Mouse (Mus musculus): ENCODE results near the gene Zfp36l2. TPM values are rescaled to one million over a fixed set of nuclear protein-coding genes. Genes with fewer than 3 reads are reported as not detected.
"Not testable (repeated sequence)": the region's sequence is repeated elsewhere in the genome, so short reads cannot be mapped to it uniquely, and the experiment has no call there.

Gene Zfp36l2
- polyA plus RNA-seq, 1 experiment from 2014 or later, result 35.1 TPM

DNA sequence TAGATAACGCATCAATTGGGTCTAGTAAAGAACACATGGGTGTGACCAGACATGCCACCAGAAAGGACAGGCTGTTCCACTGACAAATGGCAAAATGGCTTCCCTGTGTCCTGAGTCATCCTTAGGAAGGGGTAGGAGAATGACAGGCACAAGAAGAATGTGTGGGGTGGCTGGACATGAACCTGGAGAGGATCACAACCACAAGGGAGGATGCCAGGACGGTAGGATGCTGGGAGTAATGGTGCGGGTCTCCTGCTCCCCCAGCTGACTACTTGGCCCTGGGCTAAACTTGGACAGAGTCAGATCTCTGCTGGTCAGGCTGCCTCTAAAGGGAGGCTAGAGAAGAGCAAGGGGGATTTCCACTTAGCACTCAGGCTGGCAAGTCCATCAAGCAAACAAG is 8.1 kb upstream of the Zfp36l2 start:
- DNase-seq (ENCODE audit: low spot score), result no peak

DNA sequence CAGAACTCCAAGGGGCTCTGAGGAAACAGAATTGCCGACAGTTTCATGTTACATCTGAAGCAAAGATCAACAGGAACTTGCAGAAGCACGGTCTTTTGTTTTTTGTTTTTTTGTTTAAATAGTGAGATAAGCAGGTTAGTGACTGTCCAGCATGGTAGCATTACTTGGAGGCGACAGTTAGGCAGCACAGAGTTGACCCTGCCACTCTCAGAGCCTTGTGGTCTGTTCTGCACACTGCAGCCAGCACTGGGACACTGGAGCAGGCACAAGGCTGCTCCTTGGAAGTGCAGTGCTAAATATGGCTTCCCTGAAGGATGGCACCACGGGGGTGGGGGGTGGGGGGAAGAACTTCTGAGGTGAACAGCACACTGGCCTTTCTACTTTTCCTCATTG is 7.3 kb upstream of the Zfp36l2 start:
- no peak for DNase-seq (ENCODE audit: low spot score)

DNA sequence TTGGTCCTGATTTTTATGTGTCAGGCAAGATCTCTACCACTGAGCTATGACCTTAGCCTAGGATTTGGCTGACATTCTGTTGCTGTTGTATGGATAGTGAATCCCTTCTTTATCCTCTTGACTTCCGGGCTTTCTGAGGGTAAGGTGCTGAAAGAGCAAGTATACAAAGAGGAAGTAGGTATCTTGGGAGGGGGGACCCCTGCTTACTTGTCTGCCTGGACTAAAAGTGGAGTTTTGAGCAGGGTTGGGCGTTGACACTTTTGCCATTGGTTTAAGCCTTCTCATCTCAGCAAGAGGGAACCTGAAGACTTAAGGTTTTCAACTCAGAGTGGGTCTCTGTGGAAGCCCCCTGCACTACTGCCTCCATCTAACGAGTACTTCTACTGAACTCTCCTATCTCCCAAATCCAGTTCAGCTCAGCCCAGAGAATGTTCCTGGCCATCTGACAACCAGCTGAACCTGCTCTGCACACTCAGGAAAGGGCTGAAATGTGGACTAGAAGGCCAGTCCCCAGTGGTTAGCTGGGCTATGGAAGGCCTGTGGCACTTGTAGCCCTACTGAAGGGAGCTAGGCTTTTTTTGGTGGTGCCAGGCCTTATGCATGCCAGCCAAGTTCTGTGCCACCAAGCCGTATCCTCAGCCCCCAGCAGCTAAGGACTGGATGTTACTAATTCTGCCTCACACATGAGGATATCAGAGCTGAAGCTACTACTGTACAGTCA is 6.7 kb upstream of the Zfp36l2 start:
- peak; percentile 45 for DNase-seq (ENCODE audit: low spot score)

DNA sequence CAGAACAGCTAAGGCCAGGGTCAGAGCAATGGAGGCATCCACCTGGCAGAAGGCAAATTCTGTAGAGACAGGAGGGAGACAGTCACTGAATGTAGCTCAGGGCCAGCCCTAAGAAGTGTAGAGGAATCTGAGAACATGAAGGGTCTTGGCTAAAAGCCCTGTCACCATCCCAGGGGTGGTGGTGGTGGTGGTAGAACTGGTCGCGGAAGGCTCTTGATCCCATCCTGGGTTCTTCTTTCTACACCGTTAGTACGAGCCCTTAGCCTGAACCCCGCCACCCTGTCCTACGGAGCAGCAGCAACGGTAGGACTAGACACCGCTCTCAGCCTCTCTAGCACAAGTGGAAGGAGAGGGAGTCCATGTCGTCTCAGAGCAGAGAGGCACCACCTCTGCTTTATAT is 5.7 kb upstream of the Zfp36l2 start:
- no peak for DNase-seq (ENCODE audit: low spot score)

DNA sequence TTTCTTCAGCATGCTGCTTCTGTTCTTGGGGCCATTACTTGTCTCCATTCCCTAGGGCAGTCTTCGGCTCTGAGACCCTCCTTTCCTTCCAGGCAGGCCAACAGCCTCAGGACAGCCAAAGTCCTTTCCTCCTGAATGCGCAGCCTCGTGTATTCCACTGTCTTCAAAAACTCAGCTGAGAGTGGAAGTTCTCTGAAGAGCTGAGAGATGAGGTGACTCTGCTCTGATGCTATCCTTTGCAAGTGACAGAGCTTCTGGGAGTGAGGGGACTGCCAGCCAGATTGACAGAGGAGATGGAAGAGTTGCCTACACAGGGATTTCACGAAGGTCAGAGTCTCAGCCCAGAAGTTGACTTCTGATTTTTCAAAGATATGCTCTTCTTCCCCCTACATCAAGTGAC is 4.2 kb upstream of the Zfp36l2 start:
- no peak for DNase-seq (ENCODE audit: low spot score)

DNA sequence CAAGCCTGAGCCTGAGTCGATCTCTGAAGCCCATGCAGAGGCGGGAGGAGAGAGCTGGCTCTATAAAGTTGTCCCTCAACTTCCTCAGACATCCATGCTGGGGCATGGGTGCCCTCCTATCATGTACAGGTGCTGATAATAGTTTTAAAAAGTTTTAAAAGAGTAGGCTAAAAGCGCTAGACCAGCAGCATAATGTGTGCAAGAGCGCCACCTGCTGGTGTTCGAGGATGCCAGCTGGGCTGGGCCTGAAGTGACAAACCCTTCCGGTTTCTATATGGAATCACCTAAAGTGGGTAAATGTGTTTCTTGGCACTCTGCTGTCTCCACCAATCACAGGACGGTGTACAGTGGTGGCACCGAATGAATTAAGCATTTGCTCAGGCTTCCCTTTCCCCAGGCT is 3.1 kb upstream of the Zfp36l2 start:
- DNase-seq (ENCODE audit: low spot score), result peak; percentile 90

DNA sequence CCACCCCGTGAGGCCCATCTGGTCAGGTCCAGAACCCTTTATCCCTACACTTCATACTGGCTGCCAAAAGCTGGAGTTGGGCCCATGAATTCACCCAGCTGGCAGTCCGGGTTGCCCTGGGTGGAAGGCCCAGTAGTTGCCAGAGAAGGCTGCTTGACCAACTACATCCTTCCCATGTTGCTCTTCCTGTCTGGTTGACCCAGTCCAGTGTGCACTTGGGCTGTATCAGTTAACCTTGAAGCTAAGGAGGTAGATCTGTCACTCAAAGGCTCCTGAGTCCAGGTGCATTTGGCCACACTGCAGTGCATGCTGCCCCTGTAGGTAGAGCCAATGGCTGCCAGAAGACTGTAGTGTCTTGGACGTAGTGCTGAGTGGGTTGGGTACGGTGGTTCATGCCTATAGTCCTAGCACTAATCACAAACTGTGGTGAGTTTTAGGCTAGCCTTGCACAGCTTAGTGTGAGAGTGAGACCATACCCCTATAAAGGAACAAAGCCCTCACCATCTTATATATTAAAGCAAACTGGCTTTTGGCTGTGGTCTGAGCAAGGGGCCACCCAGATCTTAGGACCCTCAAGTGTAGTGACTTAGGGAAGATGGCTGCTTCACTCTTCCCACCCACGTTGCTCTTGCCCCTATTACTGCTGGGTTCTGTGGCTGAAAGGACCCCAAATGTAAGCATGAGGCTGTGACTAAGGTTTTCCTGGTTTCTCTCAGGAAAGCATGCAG is 1.5 kb upstream of the Zfp36l2 start:
- DNase-seq (ENCODE audit: low spot score), result peak; percentile 10

DNA sequence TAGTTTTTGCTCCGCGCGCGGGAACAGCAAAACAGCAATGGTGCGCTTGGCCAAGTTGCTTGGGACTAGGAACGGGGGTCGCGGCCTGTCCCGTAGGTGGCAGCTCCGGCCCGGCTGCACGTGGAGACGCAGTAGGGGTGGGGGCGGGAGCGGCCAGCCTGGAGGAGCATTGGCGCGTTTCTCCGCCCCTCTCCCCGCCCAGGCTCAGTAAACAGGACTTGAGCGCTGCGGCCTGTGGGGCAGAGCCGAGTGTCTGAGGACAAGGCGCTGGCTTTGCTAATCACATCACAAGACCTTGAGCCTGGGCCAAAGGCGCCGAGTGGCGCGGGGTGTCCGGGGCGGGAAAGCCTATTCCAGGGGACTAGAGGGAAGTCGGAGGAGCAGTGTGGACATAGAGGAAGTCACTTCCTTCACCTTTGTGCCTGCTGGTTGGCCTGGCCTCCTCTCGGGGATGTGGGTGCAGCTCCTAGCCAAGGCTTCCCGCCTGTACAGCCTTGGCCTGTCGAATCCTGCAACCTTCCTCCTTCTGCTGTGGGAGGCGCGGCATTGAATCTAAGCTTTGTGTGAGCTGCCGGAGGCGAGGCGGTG is 721 bp upstream of the Zfp36l2 start:
- peak; percentile 70 for DNase-seq (ENCODE audit: low spot score)

DNA sequence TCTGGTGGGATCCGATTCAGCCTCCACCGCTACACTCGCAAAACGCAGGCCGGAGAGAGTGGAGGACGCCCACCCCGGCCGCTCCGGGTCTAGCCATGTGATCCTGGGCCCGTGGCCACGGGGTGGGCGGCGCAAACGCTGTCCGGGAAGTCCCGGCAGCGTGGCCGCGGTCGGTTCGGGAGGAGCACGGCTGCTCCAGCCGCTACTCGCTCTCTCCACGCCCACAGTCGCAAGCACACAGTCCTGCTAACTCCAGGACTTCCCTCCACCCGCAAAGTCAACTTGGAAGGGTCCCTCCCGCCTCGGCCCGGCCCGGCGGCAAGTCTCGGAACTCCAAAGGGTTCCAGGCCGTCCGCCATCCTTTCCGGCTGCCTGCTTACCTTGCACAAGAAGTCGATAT is 483 bp downstream of the Zfp36l2 start:
- not testable (repeated sequence) for DNase-seq (ENCODE audit: low spot score)

DNA sequence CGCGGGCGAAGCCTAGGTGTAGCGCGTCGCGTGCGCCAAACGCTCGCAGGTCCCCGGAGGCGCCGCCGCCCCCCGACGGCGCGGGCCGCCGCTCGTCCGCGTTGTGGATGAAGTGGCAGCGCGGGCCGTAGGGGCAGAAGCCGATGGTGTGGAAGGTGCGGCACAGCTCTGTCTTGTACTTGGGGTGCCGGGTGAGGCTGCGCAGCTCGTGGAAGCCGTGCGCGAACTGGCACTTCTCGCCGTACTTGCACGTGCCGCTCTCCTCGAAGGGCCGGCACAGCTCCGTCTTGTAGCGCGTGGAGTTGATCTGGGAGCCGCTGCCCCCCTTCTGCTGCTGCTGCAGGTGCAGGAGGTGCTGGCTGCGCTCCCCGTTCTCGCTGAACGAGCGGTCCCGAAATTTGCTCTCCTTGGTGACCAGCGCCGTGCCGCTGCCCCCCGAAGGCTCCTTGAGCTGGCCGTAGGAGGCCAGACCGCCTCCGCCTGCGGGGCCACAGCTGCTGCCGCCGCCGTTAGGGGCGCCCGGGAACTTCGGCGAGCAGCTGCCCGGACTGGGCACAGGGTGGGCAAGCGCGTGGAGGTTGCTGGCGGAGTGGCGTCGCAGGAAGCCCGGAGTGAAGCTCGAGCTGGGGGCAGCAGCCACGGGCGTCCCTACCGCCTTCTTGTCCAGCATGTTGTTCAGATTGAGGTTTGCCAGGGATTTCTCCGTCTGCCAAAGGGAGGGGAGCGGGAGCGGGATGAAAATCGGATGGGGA is 1.1 kb downstream of the Zfp36l2 start:
- peak; percentile 77 for DNase-seq (ENCODE audit: low spot score)

DNA sequence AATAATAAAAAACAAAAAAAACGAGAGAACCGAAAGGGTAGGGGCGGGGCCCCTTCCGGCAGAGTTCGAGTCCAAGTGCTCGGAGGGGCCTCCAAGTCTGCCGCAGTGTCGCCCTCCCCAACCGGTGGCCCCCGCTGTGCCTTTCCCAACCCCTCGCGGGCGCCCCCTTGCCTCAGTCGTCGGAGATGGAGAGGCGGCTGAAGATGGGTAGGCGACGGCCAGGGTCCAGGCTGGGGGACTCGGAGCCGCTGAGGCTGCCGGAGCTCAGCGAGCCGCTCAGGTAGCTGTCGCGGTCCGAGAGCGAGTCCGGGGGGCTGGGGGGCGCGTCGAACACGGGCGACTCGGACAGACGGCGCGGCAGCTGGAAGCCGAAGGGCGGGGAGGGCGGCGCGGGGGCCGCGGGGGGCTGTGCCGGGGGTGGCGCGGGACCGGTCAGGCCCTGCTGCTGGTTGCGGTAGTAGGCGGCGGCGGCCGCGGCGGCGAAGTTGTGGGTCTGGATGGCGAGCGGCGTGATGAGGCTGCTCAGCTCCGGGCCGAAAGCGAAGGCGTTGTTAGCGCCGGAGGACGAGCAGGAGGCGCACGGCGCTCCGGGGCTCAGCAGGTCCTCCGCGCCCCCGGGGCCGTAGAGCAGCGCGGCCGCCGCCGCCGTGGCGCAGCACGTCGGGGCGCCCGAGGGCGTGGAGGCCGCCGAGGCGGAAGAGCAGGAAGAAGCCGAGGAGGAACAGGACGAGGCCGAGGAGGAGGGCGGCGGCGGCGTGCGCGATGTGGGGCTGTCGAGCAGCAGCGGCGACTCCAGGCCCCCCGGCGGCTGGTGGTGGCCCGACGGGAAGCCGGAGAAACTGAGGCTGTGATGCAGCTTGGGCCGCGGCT is 1.9 kb downstream of the Zfp36l2 start:
- peak; percentile 89 for DNase-seq (ENCODE audit: low spot score)

DNA sequence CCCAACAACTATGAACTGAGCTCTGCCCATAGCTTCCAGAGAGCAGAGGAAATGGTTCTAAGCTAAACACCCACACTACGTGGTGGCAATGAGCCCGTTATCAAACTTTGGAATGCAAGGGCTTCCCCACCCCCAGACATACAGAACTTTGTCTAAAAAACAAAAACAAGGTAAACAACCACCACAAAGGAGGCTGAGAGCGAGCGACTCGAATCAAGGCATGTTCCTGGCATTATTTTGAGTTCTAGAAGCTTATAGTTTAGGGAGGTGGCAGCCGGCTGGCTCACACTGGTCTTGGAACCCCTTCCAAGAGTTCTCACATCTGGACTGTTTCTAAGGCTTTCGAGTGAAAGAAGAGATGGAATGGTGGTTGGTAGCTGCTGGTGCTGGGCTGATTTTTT is 2.7 kb downstream of the Zfp36l2 start:
- DNase-seq (ENCODE audit: low spot score), result peak; percentile 64

DNA sequence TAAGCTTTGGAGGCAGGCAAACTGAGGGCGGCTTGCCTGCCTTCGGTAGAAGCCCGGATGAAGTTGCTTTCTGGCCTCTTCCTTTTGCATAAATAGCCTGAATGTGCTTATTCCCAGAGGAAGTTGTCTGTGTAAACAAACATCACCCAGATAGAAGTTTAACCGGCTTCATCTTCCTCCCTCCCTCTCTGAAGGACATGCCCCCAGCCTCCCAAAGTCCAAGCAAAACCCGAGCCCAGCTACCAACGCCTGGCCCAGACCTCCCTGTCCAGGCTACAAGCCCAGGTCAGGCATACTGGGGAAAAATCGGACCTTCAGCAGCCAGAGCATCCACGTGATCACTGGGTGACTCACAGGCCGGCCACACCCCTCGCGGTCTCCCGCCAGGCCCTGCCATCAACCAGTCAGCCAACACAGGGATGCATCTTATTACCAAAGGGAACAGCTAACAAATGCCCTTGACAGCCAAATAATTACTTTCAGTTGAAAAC is 4.4 kb downstream of the Zfp36l2 start:
- DNase-seq (ENCODE audit: low spot score), result peak; percentile 54

DNA sequence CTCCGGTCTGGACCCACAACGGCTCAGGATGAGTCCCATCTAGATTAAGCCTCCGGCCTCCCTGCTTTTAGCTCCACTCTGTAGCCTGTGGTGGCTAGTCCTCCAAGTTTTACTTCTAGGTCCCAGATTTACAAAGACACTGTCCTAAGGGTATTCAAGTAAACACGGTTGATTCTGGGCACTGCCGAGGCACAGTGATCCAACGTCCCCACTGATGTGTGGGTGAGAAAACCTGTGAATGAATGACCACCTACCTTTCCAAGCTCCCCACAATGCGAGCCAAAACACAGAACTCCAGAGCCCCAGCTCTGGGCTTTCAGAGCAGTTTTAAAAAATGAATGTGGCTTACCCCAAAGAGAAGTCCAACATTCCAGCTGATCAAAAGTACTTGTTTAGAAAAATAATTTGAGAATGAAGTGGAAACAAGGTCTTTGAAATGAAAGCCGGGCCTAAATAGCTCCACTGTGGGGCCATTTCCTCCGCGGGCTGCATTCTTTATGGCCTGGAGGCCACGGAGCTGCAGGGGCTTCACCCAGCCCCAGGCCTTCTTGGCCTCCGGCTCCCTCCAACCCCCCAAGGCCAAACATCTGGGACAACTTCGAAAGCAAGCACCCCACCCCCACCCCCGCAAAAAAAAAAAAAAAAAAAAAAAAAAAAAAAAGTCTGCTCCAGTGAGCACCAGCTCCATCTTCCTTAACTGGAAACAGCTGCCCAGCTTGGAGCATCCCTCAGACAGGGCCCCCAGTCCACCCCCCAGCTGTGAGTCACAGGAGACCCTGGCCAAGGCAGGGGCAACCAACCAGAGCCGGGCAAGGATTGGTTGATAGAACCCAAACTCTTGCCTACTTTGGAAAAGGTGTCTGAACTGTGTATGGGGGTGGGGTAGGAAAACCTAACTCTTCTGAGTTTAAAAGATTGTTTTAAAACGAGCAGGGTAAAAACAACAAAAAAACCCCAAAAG is 5.2 kb downstream of the Zfp36l2 start:
- DNase-seq (ENCODE audit: low spot score), result peak; percentile 58

DNA sequence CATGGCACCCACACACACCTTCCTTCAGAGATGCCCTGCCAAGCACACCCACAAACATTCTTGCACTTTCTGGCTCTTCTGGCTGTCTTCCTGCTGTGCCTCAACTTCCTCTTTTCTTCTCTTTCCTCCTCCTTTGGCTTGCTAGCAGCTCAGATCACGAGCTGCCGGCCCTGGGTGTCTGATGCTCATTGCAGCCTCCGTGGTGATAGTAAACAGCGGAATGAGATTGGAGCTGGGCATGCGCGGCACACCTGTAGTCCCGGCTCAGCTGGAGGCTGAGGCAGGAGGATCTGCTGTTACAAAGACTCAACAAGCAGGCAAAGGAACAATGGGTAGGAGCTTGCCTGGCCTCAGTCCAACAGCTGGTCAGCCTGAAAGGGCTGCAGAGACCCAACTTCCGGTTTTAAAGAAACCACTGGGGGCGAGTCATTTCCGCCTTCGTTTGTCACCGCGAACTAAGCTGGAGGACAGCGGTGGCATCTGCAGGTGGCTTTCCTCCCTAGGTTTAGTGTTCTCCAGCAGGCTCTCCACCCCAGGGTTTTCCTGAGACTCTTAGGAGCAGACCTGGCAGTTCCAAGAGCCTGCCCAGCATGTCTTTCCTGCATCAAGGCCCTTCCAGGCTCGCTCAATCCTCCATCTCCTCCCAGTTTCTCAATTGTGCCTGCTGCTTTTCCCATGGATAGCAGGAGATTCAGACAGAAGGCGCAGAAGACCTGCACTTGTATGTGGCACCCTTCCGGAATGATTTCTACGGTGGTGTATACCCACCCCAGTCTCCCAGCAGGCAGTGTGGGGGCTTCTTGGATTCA is 6.0 kb downstream of the Zfp36l2 start:
- DNase-seq (ENCODE audit: low spot score), result peak; percentile 77

DNA sequence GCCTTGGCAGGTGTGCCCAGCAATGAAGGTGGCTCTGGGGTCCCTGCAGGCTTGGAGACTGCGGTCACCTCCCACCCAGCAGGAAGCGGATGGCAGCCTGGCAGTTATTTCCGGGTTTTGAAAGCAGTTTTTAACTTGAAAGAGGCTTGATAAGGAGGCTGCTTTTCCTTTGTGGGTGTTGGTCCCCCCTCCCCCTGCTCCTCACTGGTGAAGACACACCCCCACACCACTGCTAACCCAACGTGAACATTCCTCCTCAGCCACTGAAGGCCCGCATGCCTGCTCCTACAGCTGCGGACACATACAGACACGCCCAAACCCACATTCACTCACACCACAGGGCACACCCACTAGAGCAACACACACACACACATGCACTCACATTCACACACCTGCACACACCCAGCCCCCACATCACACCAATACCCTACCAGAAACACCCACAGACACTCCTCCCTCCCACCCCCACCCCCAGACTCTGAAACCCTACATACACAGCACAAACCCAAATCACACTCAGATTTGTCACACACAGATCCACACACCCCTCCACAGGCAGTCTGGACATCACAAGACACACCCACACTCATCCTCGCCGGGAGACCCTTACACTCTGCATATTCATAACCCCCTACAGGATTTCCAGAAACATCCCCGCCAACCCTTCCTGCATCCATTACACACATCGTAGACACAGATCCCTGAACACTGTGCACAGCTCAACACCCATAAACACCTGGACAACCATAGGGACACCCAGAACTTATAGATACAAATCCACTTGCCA is 6.8 kb downstream of the Zfp36l2 start:
- DNase-seq (ENCODE audit: low spot score), result peak; percentile 96

DNA sequence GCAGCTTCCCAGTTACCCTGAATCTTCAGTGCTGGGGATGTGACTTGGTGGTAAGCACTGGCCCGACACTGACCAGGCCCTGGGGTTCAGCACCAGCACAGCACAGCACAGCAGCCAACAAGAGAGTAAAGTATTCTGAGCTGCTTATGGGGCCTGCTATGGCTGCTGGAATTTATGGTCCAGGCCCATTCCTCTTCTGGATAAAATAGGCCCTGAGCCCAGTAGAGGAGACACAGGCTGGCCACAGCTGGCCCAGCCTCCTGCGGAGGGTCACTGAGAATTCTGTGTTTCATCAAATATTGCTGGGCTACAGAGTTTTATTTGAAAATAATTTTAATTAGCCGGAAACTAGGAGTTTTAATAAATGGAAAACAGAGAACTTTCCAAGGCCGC is 7.8 kb downstream of the Zfp36l2 start:
- DNase-seq (ENCODE audit: low spot score), result peak; percentile 3

Measured in thymus, postnatal 0 days (tissue).